Mouse (Mus musculus): ENCODE data around the gene Twist2. TPM values are rescaled to one million over a fixed set of nuclear protein-coding genes. Genes with fewer than 3 reads are reported as not detected.

Gene Twist2
- polyA plus RNA-seq, 1 experiment from 2014 or later, result 0.31 TPM

GRCm38 (mm10) chr1:91822316-91822824 lies 21.1 kb downstream of the Twist2 start:
- no peak overlapping the region for H3K9ac ChIP-seq
- H3K4me1 ChIP-seq, result 0 out of 2 replicates have a peak, but pooled peaks cover 4% of the 10 kb centered on the region
- no peaks in the 10 kb centered on the region for H3K9me3 ChIP-seq (replicated peaks)
- H3K36me3 ChIP-seq (ENCODE audit: poor library complexity, severe bottlenecking), result no peaks in the 10 kb centered on the region
- H3K27ac ChIP-seq, result no peak overlapping the region
- no peak overlapping the region for H3K4me3 ChIP-seq
- ATAC-seq, result no peak
- H3K27me3 ChIP-seq, result no peaks in the 10 kb centered on the region
- 80% methylated on average over 4 of the region's 4 CpGs for WGBS
- H3K4me2 ChIP-seq, result no peak overlapping the region

DNA sequence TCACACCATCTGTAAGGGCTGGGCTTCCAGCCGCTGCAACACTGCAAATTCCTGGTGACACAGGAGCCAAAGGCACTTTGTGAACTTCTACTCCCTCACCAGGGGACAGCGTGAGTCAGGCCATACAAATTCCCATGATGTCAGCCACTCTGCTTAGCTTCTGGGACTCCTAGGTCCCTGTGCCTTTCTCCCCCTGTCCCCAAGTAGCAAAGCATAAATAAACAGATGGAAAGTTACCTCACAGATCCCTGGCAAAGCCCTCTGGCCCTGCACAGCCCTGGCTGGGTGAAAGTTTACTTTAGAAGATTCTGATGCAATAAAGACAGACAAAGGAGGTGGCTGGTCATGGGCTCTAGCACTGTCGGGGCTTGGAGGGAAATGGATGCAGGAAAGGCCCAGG lies 22.3 kb downstream of the Twist2 start:
- ATAC-seq, result no peak

GRCm38 (mm10) chr1:91823951-91824350 lies 22.7 kb downstream of the Twist2 start:
- Histone ChIP-seq H3K27me3 (no peaks in the 10 kb centered on the region), H3K27ac (no peak overlapping the region), H3K36me3 (ENCODE audit: poor library complexity, severe bottlenecking) (no peaks in the 10 kb centered on the region), H3K9ac (no peak overlapping the region), H3K4me2 (no peak overlapping the region), H3K9me3 (replicated peaks) (no peaks in the 10 kb centered on the region), H3K4me1 (0 out of 2 replicates have a peak, but pooled peaks cover 4% of the 10 kb centered on the region), H3K4me3 (no peak overlapping the region)
- WGBS, result 86% methylated on average over 7 of the region's 7 CpGs
- ATAC-seq, result no peak

More for the DNA sequence above, 22.3 kb downstream of the Twist2 start:
- Histone ChIP-seq H3K27me3 (no peaks in the 10 kb centered on the region), H3K4me1 (0 out of 2 replicates have a peak, but pooled peaks cover 4% of the 10 kb centered on the region), H3K27ac (no peak overlapping the region), H3K9me3 (replicated peaks) (no peaks in the 10 kb centered on the region), H3K36me3 (ENCODE audit: poor library complexity, severe bottlenecking) (no peaks in the 10 kb centered on the region), H3K4me3 (no peak overlapping the region), H3K9ac (no peak overlapping the region), H3K4me2 (no peak overlapping the region)
- 72% methylated on average over 3 of the region's 3 CpGs for WGBS

- WGBS, result 61% methylated on average over 4 of the region's 4 CpGs
- Histone ChIP-seq H3K4me3 (no peak overlapping the region), H3K9ac (no peak overlapping the region), H3K36me3 (ENCODE audit: poor library complexity, severe bottlenecking) (no peaks in the 10 kb centered on the region), H3K27ac (no peak overlapping the region), H3K4me1 (0 out of 2 replicates have a peak, but pooled peaks cover 4% of the 10 kb centered on the region), H3K27me3 (no peaks in the 10 kb centered on the region), H3K4me2 (no peak overlapping the region), H3K9me3 (replicated peaks) (no peaks in the 10 kb centered on the region)
- ATAC-seq, result no peak
These were observed 24.0 kb downstream of the Twist2 start for GRCm38 (mm10) chr1:91825261-91825660.

GRCm38 (mm10) chr1:91831978-91832377 lies 30.7 kb downstream of the Twist2 start:
- 92% methylated on average over 7 of the region's 7 CpGs for WGBS
- ATAC-seq, result no peak
- H3K36me3 ChIP-seq (ENCODE audit: poor library complexity, severe bottlenecking), result no peaks in the 10 kb centered on the region

DNA sequence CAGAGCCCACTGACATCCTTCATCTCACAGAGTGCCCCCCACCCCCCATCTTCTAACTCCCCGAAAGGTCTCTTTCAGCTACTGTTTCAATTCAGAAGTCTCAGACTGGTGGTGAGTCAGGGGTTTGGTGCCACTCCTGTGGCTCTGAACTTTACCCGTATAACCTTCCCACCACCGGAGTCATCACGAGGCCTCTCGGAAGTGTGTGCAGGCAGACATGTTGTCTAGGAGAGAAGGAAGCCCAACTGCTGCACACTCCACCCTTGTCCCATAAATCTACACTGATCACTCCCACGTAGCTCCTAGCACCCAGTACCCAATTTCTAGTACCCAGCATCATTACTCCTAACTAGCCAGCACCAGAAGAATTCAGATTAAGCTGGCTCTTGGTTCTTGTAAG lies 38.3 kb downstream of the Twist2 start:
- Histone ChIP-seq H3K9me3 (replicated peaks) (no peaks in the 10 kb centered on the region), H3K27me3 (no peaks in the 10 kb centered on the region; the same call in 1 of the 2 replicates), H3K4me2 (no peak overlapping the region), H3K9ac (no peak overlapping the region), H3K4me1 (no peaks in the 10 kb centered on the region), H3K36me3 (ENCODE audit: poor library complexity, severe bottlenecking) (no peaks in the 10 kb centered on the region), H3K27ac (no peak overlapping the region), H3K4me3 (no peak overlapping the region)
- ATAC-seq, result no peak
- 93% methylated on average over 6 of the region's 6 CpGs for WGBS

More at GRCm38 (mm10) chr1:91831978-91832377, 30.7 kb downstream of the Twist2 start:
- no peak overlapping the region for H3K4me3 ChIP-seq
- H3K4me1 ChIP-seq, result no peaks in the 10 kb centered on the region
- no peaks in the 10 kb centered on the region for H3K9me3 ChIP-seq (replicated peaks)
- H3K27ac ChIP-seq, result no peak overlapping the region
- no peak overlapping the region for H3K9ac ChIP-seq
- no peak overlapping the region for H3K4me2 ChIP-seq
- no peaks in the 10 kb centered on the region for H3K27me3 ChIP-seq

DNA sequence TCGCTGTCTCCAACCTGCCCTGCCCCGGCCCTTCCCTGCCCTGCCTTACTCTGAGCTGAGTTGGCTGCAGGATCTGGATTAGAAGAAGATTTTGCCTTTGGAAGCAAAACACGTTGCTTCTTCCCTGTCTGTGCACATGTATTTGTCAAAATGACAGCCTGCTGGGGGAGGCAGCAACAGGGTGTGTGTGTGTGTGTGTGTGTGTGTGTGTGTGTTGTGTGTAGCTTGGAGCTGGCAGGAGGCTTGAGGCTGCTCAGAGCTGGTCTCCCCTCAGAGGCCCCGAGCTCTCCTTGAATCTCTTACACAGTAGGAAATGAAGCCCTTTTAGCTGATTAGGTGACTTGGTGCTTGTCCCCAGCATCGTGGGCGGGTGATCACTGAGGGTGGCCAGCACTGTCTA lies 38.7 kb downstream of the Twist2 start:
- Histone ChIP-seq H3K9me3 (replicated peaks) (no peaks in the 10 kb centered on the region), H3K27me3 (no peaks in the 10 kb centered on the region; the same call in 1 of the 2 replicates), H3K4me2 (no peak overlapping the region), H3K27ac (no peak overlapping the region), H3K9ac (no peak overlapping the region), H3K4me3 (no peak overlapping the region), H3K36me3 (ENCODE audit: poor library complexity, severe bottlenecking) (no peaks in the 10 kb centered on the region), H3K4me1 (no peaks in the 10 kb centered on the region)
- WGBS, result 75% methylated on average over 6 of the region's 6 CpGs
- no peak for ATAC-seq

DNA sequence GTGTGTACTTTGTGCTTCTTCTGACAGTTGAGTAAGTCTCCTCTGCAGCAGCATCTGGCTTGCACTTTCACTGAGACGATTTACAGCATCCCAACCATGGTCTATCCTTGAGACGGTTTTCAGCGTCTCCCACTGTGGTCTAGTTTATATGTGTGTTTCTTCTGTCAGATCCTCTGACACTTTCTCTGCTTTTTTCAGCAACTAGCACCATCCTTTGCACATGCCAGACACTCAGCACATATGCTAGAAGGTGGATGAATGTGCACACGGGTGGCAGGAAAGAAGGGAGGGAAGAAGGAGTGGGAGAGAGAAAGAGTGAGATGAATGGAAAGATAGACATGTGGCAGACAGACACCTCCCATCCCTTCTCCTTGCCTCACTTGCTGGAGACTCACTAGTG lies 43.0 kb downstream of the Twist2 start:
- no peaks in the 10 kb centered on the region for H3K9me3 ChIP-seq (replicated peaks)
- no peak overlapping the region for H3K9ac ChIP-seq
- no peak overlapping the region for H3K4me2 ChIP-seq
- H3K36me3 ChIP-seq (ENCODE audit: poor library complexity, severe bottlenecking), result no peaks in the 10 kb centered on the region
- H3K27ac ChIP-seq, result no peak overlapping the region
- peaks cover 6% of the 10 kb centered on the region; the same call in 1 of the 2 replicates for H3K27me3 ChIP-seq
- WGBS, result 88% methylated on average over 4 of the region's 4 CpGs
- no peaks in the 10 kb centered on the region for H3K4me1 ChIP-seq
- H3K4me3 ChIP-seq, result no peak overlapping the region
- ATAC-seq, result no peak

DNA sequence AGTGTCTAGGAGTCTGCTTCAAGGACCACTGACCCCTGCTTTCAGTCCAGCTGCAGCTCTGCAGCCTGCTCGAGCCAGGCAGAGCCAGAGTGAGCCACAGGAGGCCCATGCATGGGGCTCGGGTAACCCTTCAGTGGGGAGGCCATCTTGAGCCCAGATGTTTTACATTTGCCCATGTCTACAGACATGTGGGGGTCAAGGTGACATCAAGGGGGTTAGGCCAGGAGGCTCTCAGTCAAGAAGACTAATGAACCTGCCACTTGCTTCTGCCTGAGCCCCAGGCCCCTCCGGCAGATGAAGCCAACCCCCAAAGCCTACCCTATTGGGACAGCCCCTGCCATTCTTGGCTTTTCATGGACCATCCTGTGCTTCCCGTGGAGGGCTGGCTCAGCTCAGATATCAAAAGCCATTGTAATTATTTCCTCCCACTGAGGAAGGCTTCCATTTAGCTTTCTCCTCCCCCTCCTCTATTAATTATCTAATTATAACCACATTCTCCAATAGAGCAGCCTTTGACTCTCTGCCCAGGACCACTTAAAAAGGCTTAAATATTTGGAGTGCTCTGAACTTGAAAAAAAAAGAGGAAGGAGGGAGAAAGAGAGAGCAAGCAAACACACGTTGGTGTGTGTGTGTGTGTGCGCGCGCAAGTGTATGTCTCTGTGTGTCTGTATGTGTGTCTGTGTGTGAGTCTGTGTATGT lies 43.6 kb downstream of the Twist2 start:
- Histone ChIP-seq H3K9me3 (replicated peaks) (no peaks in the 10 kb centered on the region), H3K4me1 (no peaks in the 10 kb centered on the region), H3K4me2 (no peak overlapping the region), H3K36me3 (ENCODE audit: poor library complexity, severe bottlenecking) (no peaks in the 10 kb centered on the region), H3K27ac (no peak overlapping the region), H3K9ac (no peak overlapping the region), H3K4me3 (no peak overlapping the region), H3K27me3 (peaks cover 6% of the 10 kb centered on the region; the same call in 1 of the 2 replicates)
- WGBS, result 38% methylated on average over 8 of the region's 8 CpGs
- ATAC-seq, result peak; percentile 33; the same call in 1 of the 2 replicates

- H3K36me3 ChIP-seq (ENCODE audit: poor library complexity, severe bottlenecking), result no peaks in the 10 kb centered on the region
- no peak overlapping the region for H3K27ac ChIP-seq
- H3K4me1 ChIP-seq, result no peaks in the 10 kb centered on the region
- H3K27me3 ChIP-seq, result peaks cover 6% of the 10 kb centered on the region; the same call in 1 of the 2 replicates
- no peak overlapping the region for H3K9ac ChIP-seq
- no peak overlapping the region for H3K4me2 ChIP-seq
- no peaks in the 10 kb centered on the region for H3K9me3 ChIP-seq (replicated peaks)
- no peak for ATAC-seq
- H3K4me3 ChIP-seq, result no peak overlapping the region
- 74% methylated on average over 9 of the region's 9 CpGs for WGBS
These were observed 44.2 kb downstream of the Twist2 start for GRCm38 (mm10) chr1:91845380-91845957.

DNA sequence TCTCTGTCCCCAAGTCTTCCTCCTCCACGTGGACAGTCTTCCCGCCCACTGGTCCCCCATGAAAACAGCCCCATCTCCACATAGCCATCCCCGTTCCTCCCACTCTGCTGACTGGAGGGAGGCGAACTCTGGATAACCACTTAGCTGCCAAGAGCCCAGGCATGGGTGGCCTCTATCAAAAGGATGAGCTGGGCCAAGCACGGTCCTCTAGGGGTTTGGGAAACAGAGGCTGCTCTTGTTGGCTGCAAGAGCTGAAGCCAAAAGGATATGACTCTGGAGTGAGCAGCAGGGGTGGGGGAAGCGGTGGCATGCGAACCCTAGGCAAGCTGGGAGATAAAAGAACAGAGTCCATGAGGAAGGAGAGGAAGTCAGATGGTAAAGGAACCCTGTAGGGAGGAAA lies 50.0 kb downstream of the Twist2 start:
- no peaks in the 10 kb centered on the region for H3K4me1 ChIP-seq
- no peaks in the 10 kb centered on the region for H3K36me3 ChIP-seq (ENCODE audit: poor library complexity, severe bottlenecking)
- 85% methylated on average over 7 of the region's 7 CpGs for WGBS
- no peak overlapping the region for H3K9ac ChIP-seq
- H3K27ac ChIP-seq, result no peak overlapping the region
- H3K27me3 ChIP-seq, result peaks cover 9% of the 10 kb centered on the region; the same call in 1 of the 2 replicates
- no peak overlapping the region for H3K4me2 ChIP-seq
- ATAC-seq, result no peak
- no peaks in the 10 kb centered on the region for H3K9me3 ChIP-seq (replicated peaks)
- H3K4me3 ChIP-seq, result no peak overlapping the region

All from forebrain, embryonic 13.5 days (tissue).